Mouse (Mus musculus) erythroblast, embryonic 14.5 days (primary cell): ENCODE measurements around the gene Rab37.

ENCODE experiments used
- GATA1 ChIP-seq: IDR thresholded peaks from 2 replicates; pipeline ENCODE4 v1.6.1; 2012; ENCODE audit warnings: low read length, inconsistent platforms, mixed read lengths
- TAL1 ChIP-seq: IDR thresholded peaks from 3 replicates; pipeline ENCODE4 v1.6.1; 2012; ENCODE audit warnings: low read length, inconsistent platforms, mixed read lengths

- TF ChIP-seq TAL1 (no peak), GATA1 (no peak)
These were observed 98.1 kb downstream of the Rab37 start for GRCm38 (mm10) chr11:115189304-115189703.
